Mouse (Mus musculus): ENCODE results near the gene Tpbg. TPM values are rescaled to one million over a fixed set of nuclear protein-coding genes. Genes with fewer than 3 reads are reported as not detected.

Gene Tpbg
- total and polyA plus RNA-seq, 3 experiments = 0.11 TPM; not detected in 2

DNA sequence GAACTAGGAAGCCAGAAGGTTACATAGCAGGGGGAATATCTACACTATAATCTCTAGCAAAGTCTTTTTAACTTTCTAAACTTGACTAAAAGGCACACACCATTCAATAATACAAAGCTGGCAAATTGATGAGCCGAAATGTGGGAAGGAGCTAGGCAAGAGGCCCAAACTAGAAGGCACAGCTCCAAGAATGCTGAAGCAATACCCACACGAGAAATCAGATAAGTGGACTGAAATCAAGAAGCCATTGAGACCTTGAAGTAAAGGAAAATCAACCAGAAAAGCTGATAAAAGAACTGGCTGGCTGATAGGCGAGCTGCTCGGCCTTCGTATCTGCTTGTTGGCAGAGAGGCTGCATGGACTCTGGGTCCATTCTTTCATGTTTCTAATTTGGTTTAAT lies 51.5 kb downstream of the Tpbg start:
- H3K9me3 ChIP-seq (replicated peaks) = no peaks in the 10 kb centered on the region
- H3K4me3 ChIP-seq (ENCODE audit: low read depth, low read length) = no peak overlapping the region
- H3K4me1 ChIP-seq (ENCODE audit: insufficient read depth, low read depth, low read length) = no peaks in the 10 kb centered on the region
- TF ChIP-seq CTCF (IDR thresholded peaks at IDR 0.05; ENCODE audit: low read depth, low read length) (no peak), GATA1 (IDR thresholded peaks at IDR 0.05; ENCODE audit: borderline replicate concordance, low read length) (no peak), TAL1 (conservative IDR thresholded peaks at IDR 0.05; ENCODE audit: low read depth, low read length) (no peak), GATA2 (IDR thresholded peaks at IDR 0.05; ENCODE audit: borderline replicate concordance, low read depth, low read length) (no peak), POLR2AphosphoS5 (IDR thresholded peaks at IDR 0.05; ENCODE audit: insufficient replicate concordance, low read depth, low read length) (no peak)
- DNase-seq (ENCODE audit: low spot score) = no peak
- no peaks in the 10 kb centered on the region for H3K27me3 ChIP-seq (ENCODE audit: insufficient read depth, low read length)
- H3K36me3 ChIP-seq (replicated peaks) = no peaks in the 10 kb centered on the region
- no peak for ATAC-seq (ENCODE audit: extremely low read depth, insufficient number of reproducible peaks, low FRiP score, poor library complexity, severe bottlenecking)

Other genes starting within 250 kb of the Tpbg start
- gene Ibtk, start 93.0 kb upstream of the Tpbg start, total RNA-seq (2014; fragmentation: Nextera tagmentation) = 50.9 and 63.5 TPM in 2 replicates
- gene Ibtk, start 93.0 kb upstream of the Tpbg start, total RNA-seq (2017) = 36.0 and 45.5 TPM in 2 replicates
- 17.3 and 23.0 TPM in 2 replicates for gene Ibtk, start 93.0 kb upstream of the Tpbg start, polyA plus RNA-seq (2012)

Measured in G1E (cell line).